Mouse (Mus musculus) left cerebral cortex, postnatal 4 days (tissue): ENCODE data around the gene Mtmr11. TPM values are rescaled to one million over a fixed set of nuclear protein-coding genes. Genes with fewer than 3 reads are reported as not detected.
"Not testable (repeated sequence)": the region's sequence is repeated elsewhere in the genome, so short reads cannot be mapped to it uniquely, and the experiment has no call there.

Experiments
- DNase-seq: peaks from one replicate; pipeline ENCODE4 v3.0.0-alpha.2; 2022
- intact Hi-C: fragments of 180-260 bp; cut with DNase I; formaldehyde crosslinking; loops from one replicate; pipeline ENCODE4 v1.15.1; 2025
- total RNA-seq, 2 experiments: library from RNA; stranded (reverse); gene quantifications; 2 replicates each; pipeline ENCODE4 v1.2.3; 2021

The Mtmr11 gene
- total RNA-seq, 2 experiments from 2014 or later, result 6.4 to 7.0 TPM

DNA sequence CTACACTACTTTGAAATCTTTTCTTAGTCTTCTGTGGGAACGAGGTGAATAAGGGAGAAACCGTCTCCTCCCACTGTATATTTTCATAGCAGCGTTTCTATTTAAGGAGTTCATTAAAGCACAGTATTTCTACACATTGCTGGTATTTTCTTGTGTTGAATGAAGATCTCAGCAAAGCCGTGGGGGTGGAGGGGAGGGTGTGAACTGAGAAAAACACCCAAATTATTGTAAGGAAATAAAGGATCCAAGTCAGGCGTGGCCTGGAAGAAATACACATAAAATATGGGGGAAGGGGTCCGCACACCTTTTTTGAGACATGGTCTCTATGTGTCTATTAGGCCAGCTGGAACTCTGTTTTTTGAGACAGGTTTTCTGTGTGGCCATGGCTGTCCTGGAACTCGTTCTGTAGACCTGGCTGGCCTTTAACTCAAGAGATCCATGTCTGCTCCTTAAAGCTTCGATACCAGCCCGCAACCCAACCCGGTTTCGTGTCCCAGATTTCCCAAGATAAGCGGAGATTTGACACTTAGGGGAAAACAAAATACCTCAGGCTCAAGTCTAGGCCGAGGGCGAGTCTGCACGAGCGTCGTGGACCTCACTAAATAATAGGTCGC lies 9.9 kb downstream of the Mtmr11 start:
- no peak for DNase-seq

DNA sequence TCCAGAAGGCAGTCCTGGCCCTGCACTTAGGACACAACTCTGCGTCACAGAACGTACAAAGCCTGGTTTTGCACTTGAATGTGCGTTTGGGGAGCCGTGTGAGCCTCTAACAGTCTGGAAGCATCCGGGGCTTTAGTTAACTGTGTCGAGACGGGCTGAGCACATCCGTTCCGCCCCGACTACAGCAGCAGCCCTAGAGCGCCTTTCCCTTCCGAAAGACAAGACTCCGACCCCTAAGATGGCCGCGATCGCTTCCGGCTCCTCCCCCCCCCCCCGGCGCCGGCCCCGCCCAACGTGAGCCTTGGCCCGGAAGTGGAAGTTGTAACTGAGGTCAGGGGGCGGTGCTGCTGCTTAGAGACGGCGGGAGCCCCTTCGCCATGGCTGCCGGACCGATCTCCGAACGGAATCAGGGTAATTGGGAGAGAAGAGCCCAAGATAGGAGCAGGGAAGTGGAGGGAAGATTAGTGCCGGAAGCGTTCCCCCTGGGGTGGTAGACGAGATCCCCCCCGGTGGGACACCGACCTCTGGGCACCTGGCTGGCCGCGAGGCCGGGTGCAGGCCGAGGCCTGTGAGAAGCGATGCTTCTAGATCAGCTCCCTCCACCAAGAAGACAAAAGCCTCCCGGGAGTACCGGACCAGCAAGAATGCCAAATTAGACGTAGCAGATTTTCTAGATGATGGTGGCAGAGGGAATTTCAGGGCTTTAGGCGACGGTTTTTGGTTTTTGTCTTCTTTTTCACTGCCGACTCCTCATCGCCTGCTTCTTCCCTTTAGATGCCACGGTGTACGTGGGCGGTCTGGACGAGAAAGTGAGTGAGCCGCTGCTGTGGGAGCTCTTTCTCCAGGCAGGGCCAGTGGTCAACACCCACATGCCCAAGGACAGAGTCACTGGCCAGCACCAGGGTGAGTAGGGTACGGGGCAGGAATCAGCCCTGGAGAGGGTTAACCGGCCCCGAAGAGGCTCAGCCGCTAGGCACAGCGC lies 10.7 kb downstream of the Mtmr11 start, which contains the start of gene Sf3b4:
TSS of gene Sf3b4 (plus strand) at position 136 of the 982 bp plus-strand sequence.
- DNase-seq, result peak; percentile 88
- intact Hi-C loops, result no loop called here

More for the DNA sequence above, 9.9 kb downstream of the Mtmr11 start:
- intact Hi-C loops, result no loop called here

DNA sequence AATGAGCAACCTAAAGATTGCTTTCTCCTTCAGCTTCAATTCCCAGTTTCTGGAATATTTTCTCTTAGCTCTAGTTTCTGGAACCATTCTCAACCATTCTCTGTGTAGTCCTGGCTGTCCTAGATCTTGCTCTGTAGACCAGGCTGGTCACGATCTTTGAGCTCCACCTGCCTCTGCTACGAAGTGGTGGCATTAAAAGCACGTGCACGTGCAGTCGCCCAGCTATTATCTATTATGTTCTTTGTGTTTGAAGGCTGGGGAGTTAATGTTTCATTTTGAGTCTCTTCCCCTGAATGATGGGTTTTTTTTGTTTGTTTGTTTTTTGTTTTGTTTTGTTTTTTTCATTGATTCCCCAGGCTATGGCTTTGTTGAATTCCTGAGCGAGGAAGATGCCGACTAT lies 11.4 kb downstream of the Mtmr11 start:
- no peak for DNase-seq

DNA sequence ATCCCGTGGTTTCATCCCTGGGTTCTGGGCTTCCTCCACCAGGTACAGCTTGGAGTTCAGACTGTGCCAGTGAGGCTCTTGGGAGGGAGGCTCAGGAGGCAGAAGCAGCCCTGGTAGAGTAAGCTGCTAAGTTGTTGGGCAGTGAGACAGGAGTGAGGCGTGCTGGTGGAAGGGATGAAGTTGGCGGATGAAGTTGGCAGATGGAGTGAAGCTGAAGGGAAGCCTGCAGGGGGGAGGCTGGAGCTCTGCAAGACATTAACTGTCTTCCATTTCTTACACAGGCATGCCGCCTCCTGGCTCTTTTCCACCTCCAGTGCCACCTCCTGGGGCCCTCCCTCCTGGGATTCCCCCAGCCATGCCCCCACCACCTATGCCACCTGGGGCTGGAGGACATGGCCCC lies 12.2 kb downstream of the Mtmr11 start:
- intact Hi-C loops, DNase-seq: not testable (repeated sequence)

More for the DNA sequence above, 11.4 kb downstream of the Mtmr11 start:
- intact Hi-C loops, result no loop called here

DNA sequence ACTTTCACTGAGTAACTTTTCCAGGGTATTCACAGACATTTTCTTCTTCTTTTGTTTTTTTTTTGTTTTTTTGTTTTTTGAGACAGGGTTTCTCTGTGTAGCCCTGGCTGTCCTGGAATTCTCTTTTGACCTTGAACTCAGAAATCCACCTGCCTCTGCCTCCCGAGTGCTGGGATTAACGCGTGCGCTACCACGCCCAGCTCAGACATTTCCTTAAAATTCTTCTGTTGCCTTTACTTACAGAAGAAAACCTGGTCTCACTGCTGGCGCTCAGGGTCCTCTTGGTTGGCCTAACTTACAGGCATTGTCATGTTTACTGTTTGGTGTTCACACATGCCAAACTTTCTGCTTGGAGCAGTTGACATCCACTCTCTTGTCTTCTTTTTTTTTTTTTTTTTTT lies 13.4 kb downstream of the Mtmr11 start:
- DNase-seq, result no peak
- intact Hi-C loops, result no loop called here

DNA sequence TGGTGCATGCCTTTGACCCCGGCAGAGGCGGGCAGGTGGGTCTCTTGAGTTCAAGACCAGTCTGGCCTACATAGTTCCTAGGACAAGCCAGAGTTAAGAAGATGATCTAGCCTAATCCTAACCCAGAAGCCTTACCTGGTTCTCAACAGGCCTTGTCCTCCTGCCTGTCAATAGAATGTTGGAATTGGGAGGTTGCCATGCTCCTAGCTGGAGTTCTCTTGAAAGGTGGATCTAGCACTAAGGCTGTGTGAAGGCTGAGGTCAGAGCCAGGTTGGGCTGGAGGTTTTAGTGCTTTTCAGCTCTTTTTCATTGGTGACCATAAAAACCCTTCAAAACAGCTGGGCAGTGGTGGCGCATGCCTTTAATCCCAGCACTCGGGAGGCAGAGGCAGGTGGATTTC lies 16.6 kb downstream of the Mtmr11 start:
- intact Hi-C loops, result no loop called here
- DNase-seq, result no peak

DNA sequence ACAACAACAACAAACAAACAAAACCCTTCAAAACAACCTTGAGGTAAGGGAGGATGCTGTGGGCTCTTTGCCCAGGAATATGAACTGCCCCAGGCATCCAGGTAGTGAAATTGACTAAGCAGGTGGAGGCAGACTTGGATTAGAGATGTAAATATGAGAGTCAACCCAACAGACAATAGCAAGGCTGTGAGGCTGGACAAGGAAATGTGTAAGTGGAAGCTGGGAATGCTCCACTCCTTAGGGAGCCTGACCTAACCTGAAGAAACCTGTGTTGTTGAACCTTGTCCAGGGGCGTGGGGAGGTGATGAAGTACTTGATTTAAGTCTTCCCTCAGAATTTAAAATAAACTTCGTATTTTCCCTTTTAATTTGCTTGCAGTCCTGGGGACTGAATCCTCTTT lies 17.1 kb downstream of the Mtmr11 start:
- DNase-seq, result no peak
- intact Hi-C loops, result no loop called here

DNA sequence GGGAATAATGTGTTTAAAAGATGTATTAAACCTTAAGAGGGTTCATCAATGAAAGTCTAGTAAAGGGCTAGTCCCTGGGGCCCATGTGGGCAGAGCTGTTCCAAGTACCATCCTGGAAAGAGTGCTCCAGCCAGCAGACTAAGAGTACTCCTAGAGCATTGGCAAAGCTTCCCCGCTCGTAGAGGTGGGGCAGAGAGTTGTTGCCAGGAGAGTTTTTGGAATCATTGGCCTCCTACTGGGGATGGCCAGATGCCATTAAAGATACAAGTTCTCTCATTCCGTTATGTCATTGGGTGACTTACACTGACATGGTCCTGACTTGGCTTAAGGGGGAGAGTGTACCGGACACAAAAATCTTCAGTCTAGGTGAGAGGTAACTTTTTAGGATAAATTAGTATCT lies 17.7 kb downstream of the Mtmr11 start:
- intact Hi-C loops, result no loop called here
- peak; percentile 57 for DNase-seq

DNA sequence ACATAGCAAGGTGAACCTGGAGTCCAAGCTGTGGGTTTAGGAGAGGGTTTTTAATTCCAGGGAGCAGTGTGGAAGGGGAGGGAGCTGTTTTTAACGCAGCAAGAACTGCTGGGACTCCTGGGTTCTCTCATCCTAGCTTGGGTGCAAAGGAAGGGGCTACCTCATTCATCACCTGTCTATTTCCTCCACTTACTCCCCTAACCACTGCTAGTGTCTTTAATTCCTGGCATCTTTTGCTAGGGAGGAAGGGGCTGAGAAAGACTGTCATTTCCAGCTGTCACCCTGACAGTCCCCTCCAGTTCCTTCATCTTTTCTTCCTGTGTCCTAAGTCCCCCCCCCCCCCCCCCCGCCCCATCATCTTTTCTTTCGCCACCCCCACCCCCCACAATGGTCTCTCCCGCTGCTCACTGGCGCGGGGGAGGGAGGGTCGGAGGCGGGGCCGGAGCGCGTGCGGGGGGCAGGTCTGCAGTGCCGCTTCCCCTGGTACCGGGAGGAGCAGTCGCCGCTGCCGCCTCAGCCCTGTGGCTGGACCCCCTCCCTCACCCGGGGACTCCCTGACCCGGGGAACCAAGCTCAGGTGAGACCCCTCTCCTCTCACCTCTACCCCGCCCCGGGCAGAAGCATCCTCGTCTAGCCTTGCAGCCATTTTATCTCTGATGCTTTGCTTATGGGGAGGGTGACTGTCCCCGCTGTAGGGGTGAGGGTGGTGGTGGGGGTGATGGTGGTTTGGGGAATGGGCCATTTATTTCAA lies 19.1 kb downstream of the Mtmr11 start, which contains the start of gene Sv2a:
TSS of gene Sv2a (plus strand) at position 425 of the 751 bp plus-strand sequence.
- intact Hi-C loops, result no loop called here
- peak; percentile 78 for DNase-seq

DNA sequence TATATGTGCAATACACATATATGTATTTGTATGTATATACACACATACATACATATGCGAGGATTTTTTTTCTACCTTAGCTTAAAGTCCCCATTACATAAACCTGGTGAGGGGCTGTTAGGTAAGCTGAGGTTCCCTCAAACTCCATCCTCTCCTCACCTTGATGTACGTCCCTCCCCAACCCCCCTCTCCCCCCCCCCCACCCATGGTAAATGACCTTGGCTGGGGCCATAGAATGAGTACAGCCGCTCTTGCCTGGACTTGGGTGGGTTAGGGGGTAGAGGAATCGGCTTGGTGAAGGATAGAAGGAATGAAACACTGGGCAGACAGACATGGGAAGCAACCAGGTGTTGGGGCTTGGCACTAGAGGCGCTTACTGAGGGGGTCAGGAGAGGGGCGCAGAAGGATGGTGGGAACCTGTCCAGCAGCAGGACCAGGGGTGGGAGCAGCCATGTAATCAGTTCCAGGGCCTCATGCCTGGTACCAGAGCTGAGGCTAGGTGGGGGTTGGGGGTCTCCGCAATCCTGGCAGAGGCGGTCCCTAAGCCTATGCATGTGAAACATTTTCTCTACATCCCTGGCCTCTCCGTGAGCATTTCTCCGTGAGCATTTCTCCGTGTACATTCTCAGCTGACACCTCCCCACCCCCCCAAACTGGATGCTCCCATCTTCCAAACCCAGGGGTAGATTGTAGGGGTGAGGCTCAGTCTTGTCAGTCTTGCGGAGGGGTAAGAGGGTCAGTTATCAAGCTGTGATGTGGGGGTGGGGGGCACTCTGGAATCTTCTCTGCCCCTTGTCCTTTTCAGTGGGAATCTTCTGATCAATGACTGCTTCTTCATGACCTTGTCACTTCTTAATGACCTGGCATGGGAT lies 19.9 kb downstream of the Mtmr11 start:
- intact Hi-C loops, result no loop called here
- peak; percentile 60 for DNase-seq

DNA sequence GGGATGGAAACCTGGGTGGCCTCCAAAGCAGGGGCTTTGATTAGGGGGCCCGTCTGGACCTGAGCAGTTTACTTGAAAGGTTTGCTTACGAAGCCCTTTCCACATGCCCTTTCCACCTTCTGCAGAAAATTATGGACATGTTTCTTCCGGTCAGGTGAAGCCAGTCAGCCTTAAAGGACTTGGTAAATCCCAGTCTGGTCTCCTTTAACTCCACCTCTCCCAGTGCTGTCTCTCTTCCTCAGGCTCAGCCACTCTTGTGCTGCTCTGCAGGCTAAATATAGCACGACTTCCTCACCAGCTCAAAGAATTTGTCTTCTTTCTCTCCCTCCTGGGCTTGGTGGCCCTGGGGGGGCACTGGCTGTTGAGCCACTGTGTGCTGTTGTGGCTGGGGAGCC lies 20.6 kb downstream of the Mtmr11 start:
- no peak for DNase-seq
- intact Hi-C loops, result no loop called here

DNA sequence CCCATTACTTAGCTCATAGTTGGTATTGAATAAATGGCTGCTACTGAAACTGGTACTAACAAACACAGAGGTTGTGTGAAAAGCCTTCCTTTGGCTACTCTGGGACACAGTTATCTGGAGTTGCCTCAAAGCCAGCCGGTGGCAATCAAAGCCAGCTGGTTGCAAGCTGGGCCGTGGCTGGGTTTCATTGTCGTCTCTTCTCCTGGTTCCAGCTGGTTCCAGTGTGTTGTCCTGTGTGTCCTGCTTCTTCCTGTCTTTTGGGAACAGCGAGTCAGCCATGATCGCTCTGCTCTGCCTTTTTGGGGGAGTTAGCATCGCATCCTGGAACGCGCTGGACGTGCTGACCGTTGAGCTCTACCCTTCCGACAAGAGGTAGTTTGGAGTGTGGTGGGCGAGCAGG lies 31.2 kb downstream of the Mtmr11 start:
- intact Hi-C loops, result no loop called here
- DNase-seq, result no peak

DNA sequence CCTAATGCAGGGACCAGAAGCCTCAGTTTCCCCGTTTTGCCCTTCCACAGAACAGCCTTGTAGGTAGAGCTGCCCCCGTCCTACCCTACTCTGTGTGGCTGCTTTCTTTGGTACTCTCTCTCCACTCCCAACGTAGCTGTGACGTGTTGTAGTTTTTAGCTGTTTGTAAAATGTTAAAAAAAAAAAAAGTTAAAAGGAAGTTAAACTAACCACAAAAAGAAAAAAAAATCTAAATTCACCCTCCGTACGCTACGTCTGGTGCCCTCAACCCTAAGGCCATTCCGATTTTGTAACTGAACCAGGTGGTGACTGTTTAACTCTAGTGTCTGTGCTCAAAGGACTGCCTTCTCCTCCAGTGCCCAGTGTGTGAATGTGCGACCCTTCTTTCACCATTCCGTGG lies 33.2 kb downstream of the Mtmr11 start:
- intact Hi-C loops, result no loop called here
- DNase-seq, result no peak

DNA sequence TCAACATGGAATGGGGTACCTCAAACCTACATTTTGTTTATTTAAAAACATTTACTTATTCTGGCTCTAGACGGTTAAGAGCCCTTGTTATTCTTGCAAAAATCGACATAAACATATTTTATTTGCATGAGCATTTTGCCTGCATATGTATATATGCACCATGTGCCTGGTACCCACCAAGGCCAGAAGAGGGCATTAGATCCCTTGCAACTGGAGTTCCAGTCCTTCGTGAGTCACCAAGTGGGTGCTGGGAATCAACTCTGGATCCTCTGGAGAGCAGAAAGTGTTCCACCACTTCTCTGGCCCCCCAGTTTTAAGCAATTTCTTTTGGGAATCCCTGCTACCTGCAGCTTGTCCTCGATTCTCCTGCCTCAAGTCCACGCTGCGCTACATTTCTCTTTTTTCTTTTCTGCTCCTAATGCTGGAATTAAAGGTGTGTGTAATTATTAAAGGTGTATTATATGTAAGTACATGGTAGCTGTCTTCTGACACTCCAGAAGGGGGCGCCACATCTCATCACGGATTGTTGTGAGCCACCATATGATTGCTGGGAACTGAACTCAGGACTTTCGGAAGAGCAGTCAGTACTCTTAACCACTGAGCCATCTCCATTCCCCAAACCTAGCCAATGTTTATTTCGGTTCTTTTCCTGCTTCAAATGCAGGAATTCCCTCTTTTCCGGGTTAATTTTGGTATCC lies 34.0 kb downstream of the Mtmr11 start:
- DNase-seq, result no peak
- intact Hi-C loops, result no loop called here

DNA sequence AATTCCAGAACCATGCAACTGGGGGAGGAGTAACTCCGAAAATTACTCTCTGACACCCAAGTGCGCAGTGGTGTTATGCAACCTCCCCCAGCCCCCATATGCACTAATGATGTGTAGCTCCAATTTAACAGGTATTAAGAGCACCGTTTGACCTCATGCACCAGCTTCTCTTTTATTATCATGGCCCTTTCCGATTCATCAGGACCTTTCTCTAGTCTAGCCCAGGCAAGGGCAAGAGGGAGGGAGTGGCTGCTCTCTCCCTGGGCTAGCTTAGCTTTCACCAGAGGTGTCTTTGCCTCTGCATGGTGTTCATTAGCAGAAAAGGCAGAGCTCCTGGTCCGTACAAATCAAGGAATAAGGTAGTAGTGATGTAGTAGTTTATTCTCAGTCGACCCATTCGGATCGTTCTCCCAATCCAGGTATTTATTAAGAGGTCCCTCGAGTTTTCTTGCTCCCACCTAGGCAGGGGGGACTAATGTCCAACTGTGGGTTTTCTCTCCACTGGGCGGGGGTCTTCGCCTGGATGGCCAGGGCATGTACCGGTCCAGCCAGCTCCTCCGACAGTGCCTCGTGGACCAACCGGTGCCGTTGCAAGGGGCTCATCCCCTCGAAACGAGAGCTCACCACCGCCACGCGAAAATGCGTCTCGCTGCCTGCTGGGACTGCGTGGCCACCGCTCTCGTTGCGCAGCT lies 34.8 kb downstream of the Mtmr11 start:
- no peak for DNase-seq

DNA sequence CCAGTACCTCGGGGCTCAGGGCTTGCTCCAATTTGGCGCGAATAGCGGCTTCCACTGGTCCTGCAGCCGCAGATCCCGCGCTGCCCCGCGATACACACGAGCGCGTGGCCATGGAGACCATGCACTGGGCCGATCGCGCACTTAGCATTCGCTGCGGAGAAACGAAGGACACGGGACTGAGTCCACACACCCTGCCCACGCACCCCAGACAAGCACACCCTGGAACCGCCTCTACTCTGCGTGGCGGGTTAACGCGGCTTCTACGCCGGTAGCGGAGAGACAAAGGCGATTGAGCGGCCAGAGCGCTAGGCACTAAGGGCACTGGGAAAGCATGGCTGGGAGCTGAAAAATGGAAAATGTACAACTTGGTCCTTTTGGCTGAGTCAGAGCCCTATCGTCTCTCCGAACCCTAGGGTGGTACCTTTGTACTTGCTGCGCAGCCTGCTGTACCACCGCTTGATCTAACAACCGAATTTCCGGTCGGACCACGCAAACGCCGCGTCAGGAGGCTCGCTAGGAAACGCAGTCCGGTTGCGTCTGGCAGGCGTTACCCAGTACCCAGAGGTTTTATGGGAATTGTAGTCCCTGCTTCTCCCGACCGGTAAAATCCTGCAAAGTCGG lies 35.4 kb downstream of the Mtmr11 start:
- peak; percentile 91 for DNase-seq
- intact Hi-C loops, result no loop called here

More for the DNA sequence above, 34.8 kb downstream of the Mtmr11 start:
- intact Hi-C loops, result no loop called here

DNA sequence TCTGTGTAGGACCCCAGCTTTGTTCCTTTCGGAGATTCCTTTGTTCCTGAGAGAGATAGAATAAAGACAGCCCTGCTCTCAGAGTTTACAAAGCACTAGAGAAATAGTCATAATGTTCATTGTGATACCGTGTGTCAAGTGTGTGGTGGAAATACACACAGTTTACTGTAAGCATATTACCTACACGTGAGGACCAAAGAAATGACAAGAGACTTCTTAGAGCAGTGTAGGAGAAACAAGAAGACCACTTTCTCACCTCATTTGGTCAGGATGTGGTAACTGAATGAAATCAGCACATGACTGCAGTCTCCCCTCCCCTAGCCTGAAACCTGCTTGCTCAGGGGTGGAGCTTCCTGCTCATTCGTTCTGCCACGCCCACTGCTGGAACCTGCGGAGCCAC lies 36.4 kb downstream of the Mtmr11 start:
- intact Hi-C loops, result no loop called here
- no peak for DNase-seq

DNA sequence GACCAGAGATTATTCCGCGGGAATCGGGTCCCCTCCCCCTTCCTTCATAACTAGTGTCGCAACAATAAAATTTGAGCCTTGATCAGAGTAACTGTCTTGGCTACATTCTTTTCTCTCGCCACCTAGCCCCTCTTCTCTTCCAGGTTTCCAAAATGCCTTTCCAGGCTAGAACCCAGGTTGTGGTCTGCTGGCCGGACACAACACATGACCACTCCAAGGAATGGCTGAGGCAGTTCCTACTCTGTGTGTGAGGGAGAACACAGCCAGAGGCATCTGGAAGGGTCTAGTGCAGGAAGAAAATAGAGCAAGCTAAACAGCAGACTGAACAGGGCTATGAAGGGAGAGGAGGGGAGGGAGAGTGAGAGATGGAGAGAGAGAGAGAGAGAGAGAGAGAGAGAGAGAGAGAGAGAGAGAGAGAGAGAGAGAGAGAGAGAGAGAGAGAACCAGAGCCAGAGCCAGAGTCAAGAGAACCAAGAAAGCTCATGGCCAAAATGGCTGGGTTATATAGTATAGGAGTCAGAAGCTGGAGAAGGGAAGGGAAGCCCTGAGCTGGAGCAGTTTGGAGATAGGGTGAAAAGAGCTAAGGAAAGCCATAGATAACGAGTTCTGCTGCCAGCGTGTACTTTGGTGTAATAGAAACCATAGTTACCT lies 36.9 kb downstream of the Mtmr11 start:
- DNase-seq, result not testable (repeated sequence)

More for the DNA sequence above, 36.9 kb downstream of the Mtmr11 start:
- intact Hi-C loops, result not testable (repeated sequence)
